Mouse (Mus musculus) fat pad, adult 2 months (tissue): Measurements from ENCODE around the gene Capn12.
"Not testable (repeated sequence)": the region's sequence is repeated elsewhere in the genome, so short reads cannot be mapped to it uniquely, and the experiment has no call there.

Source experiments
- DNase-seq: peaks from one replicate; pipeline ENCODE4 v3.0.0-alpha.2; 2011; ENCODE audit warnings: low read depth, low spot score; ENCODE audit errors: extremely low read depth

The Capn12 gene

GRCm38 (mm10) chr7:28877155-28877554, 4.1 kb upstream of the Capn12 start:
- no peak for DNase-seq

- no peak for DNase-seq
These were observed 3.4 kb upstream of the Capn12 start for GRCm38 (mm10) chr7:28877856-28878255.

GRCm38 (mm10) chr7:28879606-28880005, 1.6 kb upstream of the Capn12 start:
- no peak for DNase-seq

GRCm38 (mm10) chr7:28880554-28880953, 668 bp upstream of the Capn12 start:
- DNase-seq = no peak

- DNase-seq = no peak
These were observed 1.8 kb downstream of the Capn12 start for GRCm38 (mm10) chr7:28883039-28883438.

- not testable (repeated sequence) for DNase-seq
These were observed 2.5 kb downstream of the Capn12 start for GRCm38 (mm10) chr7:28883704-28884103.

GRCm38 (mm10) chr7:28886486-28886885, 5.3 kb downstream of the Capn12 start:
- no peak for DNase-seq

- no peak for DNase-seq
These were observed 7.5 kb downstream of the Capn12 start for GRCm38 (mm10) chr7:28888701-28889161.

GRCm38 (mm10) chr7:28892601-28893000, 11.4 kb downstream of the Capn12 start:
- no peak for DNase-seq

GRCm38 (mm10) chr7:28893643-28894265, 12.5 kb downstream of the Capn12 start:
- DNase-seq = no peak

- no peak for DNase-seq
These were observed 13.7 kb downstream of the Capn12 start for GRCm38 (mm10) chr7:28894942-28895341.

- no peak for DNase-seq
These were observed 16.4 kb downstream of the Capn12 start for GRCm38 (mm10) chr7:28897661-28898060.

- no peak for DNase-seq
These were observed 18.8 kb downstream of the Capn12 start for GRCm38 (mm10) chr7:28899972-28900371.

GRCm38 (mm10) chr7:28901311-28902125, 20.3 kb downstream of the Capn12 start:
- DNase-seq = no peak

- DNase-seq = no peak
These were observed 21.0 kb downstream of the Capn12 start for GRCm38 (mm10) chr7:28902180-28902579.

GRCm38 (mm10) chr7:28902809-28903208, 21.6 kb downstream of the Capn12 start:
- no peak for DNase-seq

GRCm38 (mm10) chr7:28903778-28904177, 22.6 kb downstream of the Capn12 start:
- DNase-seq = no peak

- DNase-seq = no peak
These were observed 26.0 kb downstream of the Capn12 start for GRCm38 (mm10) chr7:28907195-28907594.

- DNase-seq = no peak
These were observed 30.4 kb downstream of the Capn12 start for GRCm38 (mm10) chr7:28911632-28912031.

- no peak for DNase-seq
These were observed 31.9 kb downstream of the Capn12 start for GRCm38 (mm10) chr7:28913171-28913570.

GRCm38 (mm10) chr7:28916491-28916890, 35.3 kb downstream of the Capn12 start:
- no peak for DNase-seq
